Mouse (Mus musculus) T-helper 17 cell (primary cell): ENCODE results near the gene Mfsd11.

ENCODE experiments used
- in situ Hi-C, 2 experiments: fragments of 300-600 bp; cut with MboI, MseI; formaldehyde crosslinking; loops; 1 replicate in 1 of 2; 2 replicates in 1 of 2; pipeline ENCODE4 v1.15.1; 2025; ENCODE audit warnings: high pct_unique_total_duplicates in 2 of 2

The Mfsd11 gene

DNA sequence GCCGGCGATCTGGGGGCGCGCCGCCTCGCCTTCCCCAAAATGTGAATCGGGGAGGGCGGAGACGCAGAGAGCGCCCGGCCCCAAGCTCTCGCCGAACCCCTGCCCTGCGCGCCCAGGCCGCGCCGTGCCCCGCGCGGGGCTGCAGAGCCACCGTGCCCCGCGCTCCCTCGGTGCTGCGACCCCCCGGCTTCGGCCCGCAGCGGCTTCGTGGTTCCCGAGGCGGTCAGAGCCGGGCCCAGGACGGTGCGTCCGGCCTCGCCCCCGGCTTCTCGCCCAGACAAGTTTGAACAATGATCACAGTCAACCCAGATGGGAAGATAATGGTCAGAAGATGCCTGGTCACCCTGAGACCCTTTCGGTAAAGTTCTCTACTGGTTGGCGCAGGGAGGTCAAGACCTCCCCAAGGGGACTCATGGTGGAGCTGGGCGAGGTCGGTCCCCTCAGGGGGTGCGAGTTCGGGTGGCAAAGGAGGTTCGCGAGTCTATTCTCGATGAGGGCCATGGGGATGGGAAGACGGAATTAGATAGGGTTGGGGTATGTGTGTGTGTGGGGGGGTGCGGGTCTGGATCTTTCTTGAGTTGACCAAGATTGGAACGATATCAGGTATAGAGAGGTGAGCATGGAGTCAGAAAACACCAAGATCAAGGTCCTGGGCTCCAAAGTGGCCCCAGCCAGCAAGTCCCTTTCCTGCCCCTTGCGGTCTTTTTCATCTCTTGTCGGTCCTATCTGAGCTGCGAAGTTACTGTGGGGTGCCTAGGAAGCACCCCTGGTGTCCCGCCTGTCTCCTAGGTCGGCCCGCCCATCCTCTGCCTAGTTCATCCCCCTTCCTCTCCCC, 67.2 kb downstream of the Mfsd11 start:
- in situ Hi-C loops, result no loop called here

- in situ Hi-C loops, result no loop called here
Observed at GRCm38 (mm10) chr11:116920746-116921145, 68.5 kb downstream of the Mfsd11 start.

DNA sequence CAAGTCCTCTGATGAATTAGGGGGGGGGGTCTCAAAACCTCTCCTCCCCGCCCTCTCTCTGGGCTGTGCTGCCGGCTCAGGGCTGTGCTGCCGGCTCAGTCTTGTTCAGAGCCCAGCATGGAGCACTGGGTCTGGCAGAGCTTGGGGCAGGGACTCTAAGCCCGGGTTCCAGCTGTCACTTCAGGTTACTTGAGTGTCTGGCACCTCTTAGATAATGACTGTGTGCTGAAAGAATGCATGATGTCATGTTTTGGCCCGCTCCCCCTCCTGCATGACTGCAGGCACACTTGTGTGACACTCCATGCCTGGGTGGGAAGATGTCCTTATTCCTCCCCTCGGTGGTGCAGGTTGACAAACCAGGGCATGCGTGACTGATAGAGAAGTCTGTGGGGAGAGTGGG, 69.8 kb downstream of the Mfsd11 start:
- in situ Hi-C loops, result no loop called here
